Mouse (Mus musculus) bone marrow, adult 2 months (tissue): ENCODE results near the gene 2410004P03Rik. TPM values are rescaled to one million over a fixed set of nuclear protein-coding genes. Genes with fewer than 3 reads are reported as not detected.

Experiments
- H3K27ac ChIP-seq: fragments of 200-500 bp; 2 replicates; pipeline ENCODE4 v1.5.1; 2012; ENCODE audit warnings: low read depth, mild to moderate bottlenecking, control low read depth, inconsistent platforms, low read length; ENCODE audit not compliant: control insufficient read depth, poor library complexity, insufficient read depth
- H3K4me1 ChIP-seq: fragments of 200-500 bp; 2 replicates; pipeline ENCODE4 v1.6.1; 2011; ENCODE audit warnings: low read length; ENCODE audit not compliant: control insufficient read depth, insufficient read depth
- H3K4me3 ChIP-seq: fragments of 200-500 bp; replicated peaks from 2 replicates; pipeline ENCODE3; 2011; ENCODE audit warnings: mild to moderate bottlenecking, low read depth, low read length, control low read depth; ENCODE audit not compliant: control insufficient read depth
- CTCF ChIP-seq: fragments of 200-500 bp; IDR thresholded peaks from 2 replicates; pipeline ENCODE4 v1.5.1; 2011; ENCODE audit warnings: low read length, control low read depth; ENCODE audit not compliant: control insufficient read depth, insufficient read depth
- POLR2A ChIP-seq: fragments of 200-500 bp; IDR thresholded peaks from 2 replicates; pipeline ENCODE4 v1.6.1; 2011; ENCODE audit warnings: low read depth, mild to moderate bottlenecking, control low read depth, low read length, borderline replicate concordance; ENCODE audit not compliant: control insufficient read depth
- WGBS: fragments of 180-500 bp; shearing (Covaris S2); methylation state at CpG from one replicate; pipeline ENCODE4 v1.1.7; 2018; 5-methylcytosine and 5-hydroxymethylcytosine counted together
- polyA plus RNA-seq: library from polyadenylated mRNA; stranded (reverse); fragments of >200 nt; gene quantifications from 2 replicates; pipeline ENCODE4 v1.2.4, GENCODE M21; 2011; ENCODE audit warnings: low replicate concordance; ENCODE audit not compliant: missing spikeins, insufficient read depth, insufficient read length

2410004P03Rik gene
- polyA plus RNA-seq, 1 experiment: 0.57 TPM

GRCm38 (mm10) chr12:17049796-17050195 is 38.3 kb upstream of the 2410004P03Rik start:
- Histone ChIP-seq H3K27ac (no peak overlapping the region), H3K4me1 (no peaks in the 10 kb centered on the region), H3K4me3 (no peak overlapping the region)
- WGBS: 76% methylated on average over 1 of the region's 1 CpGs
- TF ChIP-seq POLR2A (no peak), CTCF (no peak)

DNA sequence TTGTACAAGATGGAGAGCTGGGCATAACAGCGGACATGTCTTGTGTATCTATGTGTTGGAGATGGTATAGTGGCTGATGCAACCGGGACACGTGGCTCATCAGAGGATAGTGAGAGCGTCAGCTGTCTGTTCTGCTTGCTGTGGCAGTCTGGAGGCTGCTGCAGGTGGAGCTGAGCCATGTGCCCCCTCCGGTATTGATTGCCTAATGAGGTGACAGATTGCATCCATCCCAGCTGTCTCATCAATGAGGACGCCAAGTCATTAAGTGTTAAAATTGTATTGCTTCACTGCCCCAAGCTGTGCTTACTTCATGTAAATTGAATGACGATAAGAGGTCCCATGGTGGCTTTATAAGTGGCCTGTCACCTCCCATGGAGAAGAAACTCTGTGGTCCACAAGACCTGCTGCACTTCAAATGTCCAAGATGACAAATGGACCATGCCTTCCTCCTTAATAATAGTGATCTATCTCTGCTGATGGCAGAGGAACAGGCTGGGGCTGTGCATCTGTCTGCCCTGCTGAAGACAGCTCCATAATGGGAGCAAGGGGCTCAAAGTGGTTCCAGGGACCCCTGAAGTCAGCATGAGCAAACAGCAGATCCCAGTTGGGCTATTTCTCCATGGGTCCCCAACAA is 37.6 kb upstream of the 2410004P03Rik start:
- no peak for TF ChIP-seq CTCF
- Histone ChIP-seq H3K4me1 (no peaks in the 10 kb centered on the region), H3K27ac (no peak overlapping the region), H3K4me3 (no peak overlapping the region)
- WGBS: 73% methylated on average over 7 of the region's 7 CpGs

- 51% methylated on average over 5 of the region's 5 CpGs for WGBS
Measured at GRCm38 (mm10) chr12:17043311-17043710, 31.8 kb upstream of the 2410004P03Rik start.

DNA sequence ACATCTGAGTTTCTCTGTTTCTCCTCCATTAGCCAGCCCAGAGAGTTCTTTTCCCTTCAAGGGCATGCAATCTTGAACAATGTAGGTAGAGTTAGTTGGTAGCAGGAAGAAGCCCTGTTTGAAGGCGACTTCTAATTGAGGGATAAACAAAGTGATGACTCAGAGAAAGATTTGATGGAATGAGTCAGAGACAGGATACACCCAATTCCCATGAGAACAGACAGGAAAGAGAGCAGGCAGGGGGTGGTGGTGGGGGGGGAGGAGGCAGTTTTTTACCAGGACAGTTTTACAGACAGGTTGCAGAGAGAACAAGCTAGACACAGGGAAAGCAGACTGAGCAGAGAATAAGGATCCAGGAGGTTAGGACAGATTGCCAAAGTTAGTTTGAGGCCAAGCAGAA is 29.0 kb upstream of the 2410004P03Rik start:
- no peak overlapping the region for H3K27ac ChIP-seq
- H3K4me1 ChIP-seq: no peaks in the 10 kb centered on the region
- TF ChIP-seq POLR2A (no peak), CTCF (no peak)
- 29% methylated on average over 1 of the region's 1 CpGs for WGBS
- H3K4me3 ChIP-seq: no peak overlapping the region

More at GRCm38 (mm10) chr12:17043311-17043710, 31.8 kb upstream of the 2410004P03Rik start:
- Histone ChIP-seq H3K4me1 (no peaks in the 10 kb centered on the region), H3K27ac (no peak overlapping the region), H3K4me3 (no peak overlapping the region)
- no peak for TF ChIP-seq CTCF
- TF ChIP-seq POLR2A: no peak

DNA sequence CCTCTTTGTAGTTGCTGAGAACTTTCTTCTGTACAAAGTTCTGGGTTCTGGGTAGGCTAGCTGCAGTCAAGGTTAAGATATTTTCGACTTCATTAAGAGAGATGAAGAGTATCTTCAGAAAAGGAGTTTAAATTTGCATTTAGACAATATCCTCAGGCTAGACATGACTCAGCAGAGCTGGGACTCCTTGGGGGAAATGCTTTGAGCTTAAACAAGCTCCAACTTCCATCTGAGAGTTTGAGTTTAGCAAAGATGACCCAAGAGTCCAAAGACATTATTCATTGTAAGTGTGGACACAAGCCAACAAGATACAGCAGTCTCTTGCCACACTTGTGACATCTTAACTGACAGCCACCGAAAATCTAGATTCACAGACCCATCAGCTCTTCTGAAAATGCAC is 27.9 kb upstream of the 2410004P03Rik start:
- WGBS: 56% methylated on average over 2 of the region's 2 CpGs
- TF ChIP-seq CTCF (no peak), POLR2A (no peak)
- Histone ChIP-seq H3K27ac (no peak overlapping the region), H3K4me1 (no peaks in the 10 kb centered on the region), H3K4me3 (no peak overlapping the region)

- Histone ChIP-seq H3K4me3 (no peak overlapping the region), H3K4me1 (no peaks in the 10 kb centered on the region), H3K27ac (no peak overlapping the region)
- TF ChIP-seq POLR2A (no peak), CTCF (no peak)
- 80% methylated on average over 6 of the region's 6 CpGs for WGBS
Measured at GRCm38 (mm10) chr12:17038246-17038645, 26.7 kb upstream of the 2410004P03Rik start.

DNA sequence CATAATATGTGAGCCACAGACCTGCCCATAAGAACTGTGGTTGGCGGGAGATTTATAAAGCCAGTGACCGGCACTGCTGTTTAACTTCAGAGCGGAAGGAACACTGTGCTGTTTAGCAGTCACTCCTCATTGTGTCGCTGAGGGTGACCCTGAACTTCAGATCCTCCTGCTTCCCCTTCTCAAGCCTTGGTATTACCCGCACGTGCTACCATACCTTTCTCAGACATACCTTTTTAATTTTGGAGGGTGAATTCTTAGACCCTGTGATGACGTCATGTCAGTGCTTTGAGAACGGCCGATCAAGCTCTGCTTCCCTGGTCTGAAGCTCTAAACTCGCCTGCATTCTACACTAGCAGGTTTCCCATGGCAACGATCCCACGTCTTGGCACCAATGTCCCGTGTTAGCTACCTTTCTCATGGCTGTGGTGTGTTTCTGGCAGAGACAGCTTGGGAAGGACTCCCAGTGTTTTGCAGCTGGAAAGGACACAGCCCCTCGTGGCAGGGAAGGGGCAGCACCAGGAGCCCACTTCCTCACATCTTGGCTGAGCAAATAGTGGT is 25.6 kb upstream of the 2410004P03Rik start:
- 51% methylated on average over 14 of the region's 14 CpGs for WGBS
- TF ChIP-seq POLR2A (no peak), CTCF (no peak)
- no peak overlapping the region for H3K4me3 ChIP-seq
- H3K27ac ChIP-seq: no peak overlapping the region
- H3K4me1 ChIP-seq: no peaks in the 10 kb centered on the region

- Histone ChIP-seq H3K27ac (no peak overlapping the region), H3K4me3 (no peak overlapping the region), H3K4me1 (no peaks in the 10 kb centered on the region)
- no peak for TF ChIP-seq POLR2A
- TF ChIP-seq CTCF: no peak
- 62% methylated on average over 9 of the region's 9 CpGs for WGBS
Measured at GRCm38 (mm10) chr12:17036532-17036931, 25.0 kb upstream of the 2410004P03Rik start.

DNA sequence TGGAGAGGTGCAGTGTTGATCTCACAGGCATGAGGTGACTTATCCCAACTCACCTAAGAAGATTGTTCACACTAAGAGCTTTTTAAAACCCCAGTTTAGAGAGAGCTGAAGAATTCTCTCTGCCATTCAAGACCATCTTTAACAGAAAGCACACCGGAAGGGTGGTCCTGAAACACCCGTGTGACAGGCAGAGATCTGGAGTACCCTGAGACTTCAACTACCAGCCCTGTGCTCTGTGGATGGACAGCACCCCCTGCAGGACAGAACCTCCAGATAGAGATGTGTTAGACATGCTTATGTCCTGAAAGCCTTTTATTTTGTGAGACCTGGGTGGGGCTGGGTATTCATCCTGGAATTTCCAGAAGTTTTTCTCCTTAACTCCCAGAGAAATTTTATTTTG is 23.6 kb upstream of the 2410004P03Rik start:
- WGBS: 61% methylated on average over 2 of the region's 2 CpGs
- TF ChIP-seq POLR2A (no peak), CTCF (peak; percentile 63)

More for the DNA sequence above, 23.6 kb upstream of the 2410004P03Rik start:
- Histone ChIP-seq H3K27ac (no peak overlapping the region), H3K4me3 (no peak overlapping the region), H3K4me1 (no peaks in the 10 kb centered on the region)
